Mouse (Mus musculus) CH12.LX (cell line): ENCODE measurements around the gene Pou5f1. TPM values are rescaled to one million over a fixed set of nuclear protein-coding genes. Genes with fewer than 3 reads are reported as not detected.
A peak's percentile ranks its signal among the peaks of the same experiment; 100 is the strongest.
"Not testable (repeated sequence)": the region's sequence is repeated elsewhere in the genome, so short reads cannot be mapped to it uniquely, and the experiment has no call there.

ENCODE experiments used
- DNase-seq: peaks from one replicate; pipeline ENCODE4 v3.0.0-alpha.2; 2013; ENCODE audit errors: extremely low read depth
- H3K27ac ChIP-seq: 2 replicates; pipeline ENCODE4 v1.5.1; 2012; ENCODE audit warnings: low read depth, mild to moderate bottlenecking, control low read depth, moderate library complexity; ENCODE audit not compliant: insufficient read depth
- H3K27me3 ChIP-seq: replicated peaks from 2 replicates; pipeline ENCODE3; 2012; ENCODE audit warnings: inconsistent platforms
- H3K36me3 ChIP-seq, 2 experiments: replicated peaks in 1 of 2; 2 replicates each; pipeline versions ENCODE3 to v1.6.1; 2012; ENCODE audit warnings: inconsistent platforms in 1 of 2, low read length in 1 of 2, mild to moderate bottlenecking in 1 of 2, mixed read lengths in 1 of 2, moderate library complexity in 1 of 2; ENCODE audit not compliant: control insufficient read depth in 1 of 2, insufficient read depth in 1 of 2
- H3K4me1 ChIP-seq, 2 experiments: 2 replicates each; pipeline ENCODE4 v1.6.1; 2012; ENCODE audit warnings: inconsistent platforms in 1 of 2, moderate library complexity in 1 of 2; ENCODE audit not compliant: insufficient read depth in 2 of 2, control insufficient read depth in 1 of 2
- H3K4me2 ChIP-seq: 2 replicates; pipeline ENCODE4 v1.6.1; 2012; ENCODE audit warnings: low read depth, mild to moderate bottlenecking, control low read depth; ENCODE audit not compliant: poor library complexity, insufficient read depth, severe bottlenecking
- H3K4me3 ChIP-seq, 3 experiments: fragments of 150-350 bp in 1 of 3; sonication (generic) in 1 of 3; replicated peaks in 1 of 3; 2 replicates each; pipeline versions ENCODE3 to v1.5.1; 2011 to 2012; ENCODE audit warnings: low read depth in 2 of 3, low read length in 2 of 3, mild to moderate bottlenecking in 2 of 3, moderate library complexity in 2 of 3, control low read depth in 1 of 3, improper control_type of control experiment in 1 of 3, inconsistent platforms in 1 of 3, mixed read lengths in 1 of 3; ENCODE audit not compliant: poor library complexity in 1 of 3
- H3K79me2 ChIP-seq: replicated peaks from 2 replicates; pipeline ENCODE4 v1.6.1; 2012; ENCODE audit warnings: mild to moderate bottlenecking, moderate library complexity; ENCODE audit not compliant: control insufficient read depth, poor library complexity, insufficient read depth, severe bottlenecking; ENCODE audit errors: extremely low read depth
- H3K9ac ChIP-seq: 2 replicates; pipeline ENCODE4 v1.6.1; 2012; ENCODE audit warnings: low read depth, mild to moderate bottlenecking, control low read depth, moderate library complexity; ENCODE audit not compliant: insufficient read depth
- H3K9me3 ChIP-seq: replicated peaks from 2 replicates; pipeline ENCODE3; 2012; ENCODE audit warnings: low read length, inconsistent platforms, mixed read lengths
- CHD1 ChIP-seq: IDR thresholded peaks from 2 replicates; pipeline ENCODE4 v1.6.1; 2012; ENCODE audit warnings: low read depth, low read length, improper control_type of control experiment, inconsistent platforms
- CTCF ChIP-seq, 2 experiments: IDR thresholded peaks in 1 of 2; conservative IDR thresholded peaks in 1 of 2; 2 replicates each; pipeline ENCODE4 v1.5.1; 2011 to 2012; ENCODE audit warnings: low read depth in 2 of 2, low read length in 2 of 2, improper control_type of control experiment in 1 of 2, inconsistent platforms in 1 of 2, mild to moderate bottlenecking in 1 of 2, moderate library complexity in 1 of 2
- ETS1 ChIP-seq: conservative IDR thresholded peaks from 2 replicates; pipeline ENCODE4 v1.6.1; 2012; ENCODE audit warnings: low read depth, mild to moderate bottlenecking, inconsistent platforms, low read length, improper control_type of control experiment, moderate library complexity
- JUND ChIP-seq: conservative IDR thresholded peaks from 2 replicates; pipeline ENCODE4 v1.6.1; 2011; ENCODE audit warnings: low read depth, low read length, improper control_type of control experiment
- KAT2A ChIP-seq: IDR thresholded peaks from 2 replicates; pipeline ENCODE4 v1.6.1; 2012; ENCODE audit warnings: low read length, improper control_type of control experiment, inconsistent platforms; ENCODE audit not compliant: insufficient replicate concordance
- MXI1 ChIP-seq: IDR thresholded peaks from 2 replicates; pipeline ENCODE4 v1.6.1; 2011; ENCODE audit warnings: mild to moderate bottlenecking, low read depth, low read length, improper control_type of control experiment
- PAX5 ChIP-seq: IDR thresholded peaks from 2 replicates; pipeline ENCODE4 v1.6.1; 2012; ENCODE audit warnings: low read length, inconsistent platforms, mixed read lengths
- POLR2A ChIP-seq: IDR thresholded peaks from 2 replicates; pipeline ENCODE4 v1.6.1; 2011; ENCODE audit warnings: low read depth, mild to moderate bottlenecking, improper control_type of control experiment, low read length
- ZNF384 ChIP-seq: IDR thresholded peaks from 2 replicates; pipeline ENCODE4 v1.6.1; 2012; ENCODE audit warnings: low read depth, low read length, improper control_type of control experiment, inconsistent platforms
- dilution Hi-C: fragments of 300-500 bp; cut with MboI; formaldehyde crosslinking; loops from 2 replicates; pipeline ENCODE4 v1.14.3; 2020; ENCODE audit warnings: low sequenced_read_pairs; ENCODE audit not compliant: extremely low pct_unique_long_range_greater_than_20kb, extremely low pct_ligation_motif_present
- in situ Hi-C: fragments of 300-500 bp; cut with MboI; formaldehyde crosslinking; loops from 3 replicates; pipeline ENCODE4 v1.14.3; 2019; ENCODE audit warnings: low sequenced_read_pairs, low pct_ligation_motif_present, low pct_unique_long_range_greater_than_20kb, mixed read lengths
- polyA plus RNA-seq: library from polyadenylated mRNA; unstranded; fragments of >175 nt; gene quantifications from 2 replicates; pipeline ENCODE4 v1.2.1, GENCODE M21; 2012; ENCODE audit warnings: low read depth; ENCODE audit not compliant: insufficient read length
- total RNA-seq, 2 experiments: library from RNA; depleted of rRNA; stranded (reverse); fragments of 300-350 nt in 1 of 2; fragments of >200 nt in 1 of 2; gene quantifications; 2 replicates each; pipeline ENCODE4 v1.2.3; 2012 to 2014

The Pou5f1 gene
- total and polyA plus RNA-seq, 3 experiments = 0.13 TPM; not detected in 2

DNA sequence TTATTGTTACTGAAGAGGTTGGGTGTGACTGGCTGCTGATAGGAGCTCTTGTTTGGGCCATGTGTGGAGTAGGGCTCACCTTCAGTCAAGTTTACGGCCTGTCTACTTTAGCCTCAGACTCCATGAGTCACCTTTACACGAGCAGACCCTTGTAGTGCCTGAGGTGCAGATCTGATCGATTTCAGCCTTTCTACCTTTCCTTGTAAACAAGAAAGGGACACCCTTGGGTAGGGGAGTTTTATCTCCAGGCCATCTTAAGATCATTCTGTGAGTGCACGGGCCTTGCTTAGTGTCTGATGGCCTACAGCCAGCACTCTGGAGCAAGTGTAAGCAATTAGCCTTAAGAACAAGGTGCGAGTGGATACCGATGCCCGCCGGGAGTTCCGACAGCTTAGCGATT lies 1.1 kb downstream of the Pou5f1 start:
- no peak overlapping the region for H3K9ac ChIP-seq
- dilution Hi-C loops = no loop called here

DNA sequence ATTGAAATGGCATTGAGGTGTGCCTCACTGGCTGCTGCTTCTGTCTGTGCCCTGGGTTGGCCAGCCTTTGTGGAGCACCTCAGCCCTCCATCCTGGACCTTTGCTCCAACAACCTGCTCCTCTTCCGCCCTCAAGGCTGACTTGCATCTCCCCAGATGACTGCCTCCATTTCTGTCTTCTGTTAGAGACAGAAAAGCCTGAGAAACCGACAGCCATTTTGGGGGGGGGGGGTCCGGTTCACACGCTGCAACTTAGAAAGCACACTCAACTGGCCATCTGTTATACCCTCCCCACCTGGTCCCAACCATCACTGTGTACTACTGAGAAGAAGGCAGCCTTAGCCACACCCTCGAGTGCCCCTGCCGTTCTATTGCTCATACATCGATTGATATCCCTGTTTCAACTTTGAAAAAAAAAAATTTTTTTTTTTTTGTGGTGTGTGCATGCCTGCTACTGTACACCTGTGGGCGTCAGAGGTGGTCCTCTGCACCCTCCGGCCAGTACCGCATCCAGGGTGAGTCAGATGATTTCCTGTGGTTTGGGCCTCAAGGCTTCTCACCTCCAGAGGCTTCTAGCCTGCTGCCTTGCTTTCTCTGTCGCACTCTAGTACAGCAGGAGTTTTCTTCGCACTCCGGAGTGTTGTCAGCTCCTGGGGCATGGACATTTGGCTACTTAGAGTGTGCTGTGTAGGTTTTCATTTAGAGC lies 1.9 kb downstream of the Pou5f1 start:
- in situ Hi-C loops = no loop called here
- H3K4me2 ChIP-seq = no peak overlapping the region
- H3K27ac ChIP-seq = no peak overlapping the region
- peaks cover 1% of the 10 kb centered on the region for H3K27me3 ChIP-seq
- H3K4me3 ChIP-seq = no peak overlapping the region
- H3K9ac ChIP-seq = no peak overlapping the region
- H3K9me3 ChIP-seq = no peaks in the 10 kb centered on the region
- H3K4me1 ChIP-seq = peaks cover 0 to 18% of the 10 kb centered on the region in 2 experiments; a peak in 2 of 4 replicates
- H3K36me3 ChIP-seq = peaks cover 4 to 8% of the 10 kb centered on the region in 2 experiments
- dilution Hi-C loops = no loop called here
- DNase-seq = no peak
- TF ChIP-seq MXI1 (no peak), PAX5 (no peak), JUND (no peak)
- H3K79me2 ChIP-seq = no peaks in the 10 kb centered on the region

More for the DNA sequence above, 1.1 kb downstream of the Pou5f1 start:
- Histone ChIP-seq H3K4me3 (no peak overlapping the region), H3K27ac (no peak overlapping the region), H3K4me1 (peaks cover 0 to 18% of the 10 kb centered on the region in 2 experiments; a peak in 2 of 4 replicates), H3K9me3 (no peaks in the 10 kb centered on the region), H3K36me3 (peaks cover 0 to 2% of the 10 kb centered on the region in 2 experiments), H3K27me3 (peaks cover 4% of the 10 kb centered on the region), H3K4me2 (no peak overlapping the region), H3K79me2 (no peaks in the 10 kb centered on the region)
- in situ Hi-C loops = no loop called here
- TF ChIP-seq CHD1 (no peak), PAX5 (no peak), ETS1 (no peak), POLR2A (no peak), KAT2A (no peak)
- DNase-seq = no peak

DNA sequence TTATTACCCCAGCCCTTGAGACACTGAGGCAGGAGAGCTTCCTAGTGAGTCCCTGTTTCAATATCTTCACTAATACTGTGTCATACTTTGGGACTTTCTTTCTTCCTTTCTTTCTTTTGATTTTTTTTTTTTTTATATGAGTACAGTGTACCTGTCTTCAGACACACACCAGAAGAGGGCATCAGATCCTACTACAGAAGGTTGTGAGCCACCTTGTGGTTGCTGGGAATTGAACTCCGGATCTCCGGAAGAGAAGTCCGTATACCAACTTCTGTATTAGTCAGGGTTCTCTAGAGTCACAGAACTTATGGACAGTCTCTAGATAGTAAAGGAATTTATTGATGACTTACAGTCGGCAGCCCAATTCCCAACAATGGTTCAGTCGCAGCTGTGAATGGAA lies 2.5 kb downstream of the Pou5f1 start:
- H3K36me3 ChIP-seq = peaks cover 9 to 14% of the 10 kb centered on the region in 2 experiments
- H3K9ac ChIP-seq, in situ Hi-C loops, H3K4me2 ChIP-seq, H3K9me3 ChIP-seq, dilution Hi-C loops, DNase-seq, H3K4me3 ChIP-seq, H3K27me3 ChIP-seq, H3K79me2 ChIP-seq, H3K27ac ChIP-seq: not testable (repeated sequence)
- H3K4me1 ChIP-seq = peaks cover 0 to 18% of the 10 kb centered on the region in 2 experiments; a peak in 2 of 4 replicates
- peak in 1 of 2 experiments; percentile 42; a peak in 2 of 4 replicates for TF ChIP-seq CTCF (conservative IDR thresholded peaks at IDR 0.05 in 1 of 2, IDR thresholded peaks at IDR 0.05 in 1 of 2; ENCODE audit: low read depth in 2 of 2, low read length in 2 of 2)
- TF ChIP-seq ZNF384 = peak; percentile 48
